Mouse (Mus musculus) embryonic stem cell, embryonic (primary cell): ENCODE measurements at regions not wholly inside any gene's neighbourhood (a gene's known extent, or its start where the extent isn't known, plus 50 kb on each side); places are given as distances from the start of the nearest gene placed in this dataset.

Experiments
- CTCF ChIA-PET, 4 experiments: fragments of 300-600 bp in 2 of 4; fragments of 350-600 bp in 2 of 4; sonication (Branson Sonifier 250); formaldehyde crosslinking; loops; one replicate each; lab custom pipeline; 2022; ENCODE audit warnings: inconsistent platforms in 2 of 4; lab: Charles Lee
- POLR2A ChIA-PET, 4 experiments: fragments of 300-600 bp in 2 of 4; fragments of 350-600 bp in 2 of 4; sonication (Branson Sonifier 250); formaldehyde crosslinking; loops; one replicate each; lab custom pipeline; 2022; ENCODE audit warnings: antibody characterized with exemption in 4 of 4, inconsistent platforms in 1 of 4; lab: Charles Lee

DNA sequence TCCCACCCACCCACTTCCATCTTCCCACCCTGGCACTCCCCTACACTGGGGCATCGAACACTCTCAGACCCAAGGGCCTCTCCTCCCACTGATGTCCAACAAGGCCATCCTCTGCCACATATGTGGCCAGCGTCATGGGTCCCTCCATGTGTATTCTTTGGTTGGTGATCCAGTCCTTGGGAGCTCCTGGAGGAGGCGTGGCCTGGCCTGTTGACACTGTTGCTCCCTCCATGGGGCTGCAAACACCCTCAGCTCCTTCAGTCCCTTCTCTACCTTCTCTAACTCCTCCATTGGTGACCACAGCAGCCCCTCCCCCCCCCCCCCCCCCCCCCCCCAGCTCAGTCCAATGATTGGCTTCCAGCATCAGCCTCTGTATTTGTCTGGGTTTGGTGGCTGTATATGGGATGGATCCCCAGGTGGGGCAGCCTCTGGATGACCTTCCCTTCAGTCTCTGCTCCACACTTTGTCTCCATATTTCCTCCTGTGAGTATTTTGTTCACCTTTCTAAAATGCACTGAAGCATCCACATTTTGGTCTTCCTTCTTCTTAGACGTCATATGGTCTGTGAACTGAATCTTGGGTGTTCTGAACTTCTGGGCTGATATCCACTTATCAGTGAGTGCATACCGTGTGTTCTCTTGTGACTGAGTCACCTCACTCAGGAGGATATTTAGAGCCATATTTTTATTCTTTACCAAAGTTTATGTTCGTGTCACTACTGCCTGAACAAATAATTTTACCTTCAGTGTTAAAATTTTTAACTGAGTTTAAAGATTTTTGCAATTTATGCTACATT lies 82.1 kb upstream of the Tnp1 start:
- CTCF ChIA-PET, result interaction anchor here in 1 of 4 experiments (0.7 kb wide), 1 partner anchor 634 kb away, joined by 3 read pairs; no protein-coding TSS in a partner anchor

DNA sequence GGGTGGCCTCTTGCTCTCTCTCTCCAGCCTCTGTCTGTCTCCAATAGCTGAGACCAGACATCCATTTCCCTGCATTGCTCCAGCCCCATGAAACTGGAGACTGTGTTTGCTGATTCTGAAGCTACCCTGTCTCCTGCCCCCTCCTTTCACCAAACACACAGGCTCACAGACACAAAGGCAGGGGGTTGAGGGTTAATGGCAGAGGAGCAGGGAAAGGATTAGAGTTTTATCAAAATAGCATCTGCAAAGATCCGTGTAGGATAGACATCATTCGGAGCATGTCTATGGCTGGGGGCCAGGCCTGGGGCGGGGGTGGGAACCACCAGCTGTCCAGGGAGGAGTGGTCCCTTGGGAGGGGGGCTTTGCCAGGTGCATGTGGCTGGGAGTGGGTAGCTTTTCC lies 73.9 kb upstream of the Tnp1 start:
- POLR2A ChIA-PET, result no interaction called here

More for the DNA sequence above, 82.1 kb upstream of the Tnp1 start:
- POLR2A ChIA-PET, result no interaction called here

DNA sequence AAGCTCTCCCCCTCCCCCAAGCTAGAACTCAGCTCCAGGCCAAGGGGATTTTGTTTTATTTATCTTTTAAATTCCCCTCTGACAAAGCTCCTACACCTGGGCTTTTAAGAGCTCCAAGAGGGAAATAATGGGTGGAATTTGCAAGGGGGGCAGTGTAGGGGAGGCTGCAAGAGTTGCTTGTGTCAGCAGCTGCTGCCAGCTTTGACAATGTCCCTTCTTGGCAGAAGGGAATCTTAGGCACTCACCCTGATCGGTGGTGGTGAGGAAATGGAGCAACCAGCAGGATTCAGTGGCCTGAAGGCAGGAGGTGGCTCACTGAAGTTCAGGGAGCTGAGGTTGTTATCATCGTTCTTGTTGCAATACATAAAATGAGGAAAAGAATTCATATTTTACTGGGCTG lies 72.8 kb upstream of the Tnp1 start:
- ChIA-PET POLR2A (interaction anchor here in 1 of 4 experiments (0.5 kb wide), 1 partner anchor 9 kb away, joined by 3 read pairs; no protein-coding TSS in a partner anchor), CTCF (interaction anchor here in 1 of 4 experiments (0.6 kb wide), 1 partner anchor 32 kb away, joined by 4 read pairs; no protein-coding TSS in a partner anchor)

More for the DNA sequence above, 73.9 kb upstream of the Tnp1 start:
- CTCF ChIA-PET, result no interaction called here

DNA sequence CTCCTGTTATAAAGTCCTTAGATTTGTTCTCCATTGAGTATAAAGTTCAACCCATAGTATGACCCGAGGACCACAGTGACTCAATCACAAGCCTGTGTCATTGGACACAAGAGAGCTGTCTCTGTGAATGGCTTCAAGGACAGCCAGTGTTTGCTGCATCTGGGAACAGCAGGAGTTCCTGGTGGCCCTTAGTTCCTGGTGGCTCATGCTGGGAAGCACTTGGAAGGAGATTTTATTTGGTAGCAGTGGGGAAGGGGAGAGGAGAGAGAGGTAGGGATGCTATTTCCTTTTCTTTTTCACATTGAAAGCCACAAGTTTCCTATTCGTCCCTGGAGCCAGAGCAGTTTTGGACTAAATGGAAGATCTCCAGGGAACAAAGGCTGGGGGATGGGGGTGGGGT lies 69.2 kb upstream of the Tnp1 start:
- POLR2A ChIA-PET, result no interaction called here
- CTCF ChIA-PET, result no interaction called here

GRCm38 (mm10) chr1:73083396-73083795 lies 67.7 kb upstream of the Tnp1 start:
- ChIA-PET POLR2A (no interaction called here), CTCF (no interaction called here)

GRCm38 (mm10) chr1:73079518-73079917 lies 63.8 kb upstream of the Tnp1 start:
- ChIA-PET POLR2A (interaction anchor here in 1 of 4 experiments (0.7 kb wide), 1 partner anchor 9 kb away, joined by 3 read pairs; no protein-coding TSS in a partner anchor), CTCF (no interaction called here)

GRCm38 (mm10) chr1:73077156-73077555 lies 61.4 kb upstream of the Tnp1 start:
- CTCF ChIA-PET, result interaction anchor here in 1 of 4 experiments (0.5 kb wide), 1 partner anchor 10 kb away, joined by 5 read pairs; no protein-coding TSS in a partner anchor
- POLR2A ChIA-PET, result interaction anchor here in 2 of 4 experiments (0.6 to 0.7 kb wide), 2 partner anchors 47 to 1511 kb away, joined by 3 read pairs; partner anchors contain the start of genes Bcs1l (in 1 of the 2) and Zfp142 (in 1 of the 2)

DNA sequence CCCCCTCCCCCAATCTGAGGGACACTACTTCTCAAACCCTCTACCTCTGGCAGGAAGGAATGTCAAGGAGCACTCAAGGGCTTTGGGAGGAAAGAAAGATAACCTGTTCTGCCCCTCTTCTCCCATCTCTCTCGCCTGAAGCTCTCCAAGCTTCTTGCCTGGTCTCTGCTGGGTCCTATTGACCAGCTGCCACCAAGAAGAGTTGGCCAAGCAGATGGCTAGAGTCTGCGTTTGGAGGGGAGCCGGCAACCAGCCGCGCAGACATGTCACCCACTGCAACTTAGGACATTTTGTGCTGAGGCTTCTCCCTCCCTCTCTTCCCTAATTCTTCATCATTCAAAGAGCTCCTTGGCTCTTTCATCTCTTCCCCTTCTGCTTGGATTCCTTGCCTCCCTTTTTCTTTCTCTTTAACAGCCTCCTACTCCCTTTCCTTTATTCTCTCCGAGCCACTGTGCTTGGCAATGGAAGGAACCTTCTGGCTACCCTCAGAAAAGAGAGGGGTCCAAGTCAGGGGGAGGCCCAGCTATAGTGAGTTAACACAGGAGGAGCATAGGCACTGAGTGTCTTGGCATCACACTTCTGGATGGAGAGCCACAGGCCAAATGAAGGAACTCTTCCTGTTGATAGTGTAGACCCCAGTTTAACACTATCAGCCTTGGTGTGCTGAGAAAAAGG lies 60.1 kb upstream of the Tnp1 start:
- ChIA-PET POLR2A (no interaction called here), CTCF (interaction anchor here in 1 of 4 experiments (0.5 kb wide), 1 partner anchor 10 kb away, joined by 3 read pairs; no protein-coding TSS in a partner anchor)

DNA sequence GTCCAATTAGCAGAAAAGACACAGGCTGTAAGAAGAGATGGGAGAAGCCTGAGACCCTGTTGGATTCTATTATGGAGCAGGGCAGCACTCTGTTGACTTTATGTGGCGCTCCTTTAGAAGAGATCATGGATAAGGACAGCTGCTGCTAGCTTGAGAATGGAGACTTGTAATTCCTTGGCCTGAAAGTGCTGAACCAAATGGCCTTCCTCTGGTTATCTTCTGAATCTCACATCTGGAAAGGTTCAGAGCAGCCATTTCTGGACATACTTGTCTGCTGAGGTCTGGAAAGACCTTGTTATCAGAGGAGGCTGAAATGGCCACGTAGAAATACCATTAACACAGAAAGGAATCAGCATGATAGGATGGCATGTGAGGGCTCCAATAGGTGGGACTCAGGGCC lies 59.5 kb upstream of the Tnp1 start:
- ChIA-PET CTCF (no interaction called here), POLR2A (no interaction called here)

DNA sequence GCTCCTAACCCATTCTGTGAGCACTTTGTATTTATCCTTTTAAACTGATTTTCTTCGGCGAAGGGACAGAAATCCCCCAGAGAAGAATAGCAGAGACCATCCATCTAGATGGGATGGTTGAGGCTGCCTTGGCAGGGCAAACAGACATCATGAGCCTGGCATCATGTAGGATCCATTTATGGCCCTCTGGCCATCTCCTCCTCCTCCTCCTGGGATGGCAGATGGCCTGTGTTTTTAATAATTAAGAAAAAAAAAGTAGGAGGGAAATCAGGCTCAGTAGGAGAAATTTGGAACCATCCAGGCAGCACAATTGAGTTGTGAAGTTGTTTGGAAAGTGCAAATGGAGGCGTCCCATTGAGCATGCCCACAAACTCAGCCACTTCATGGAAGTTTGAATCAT lies 58.8 kb upstream of the Tnp1 start:
- ChIA-PET POLR2A (no interaction called here), CTCF (no interaction called here)

GRCm38 (mm10) chr1:73072237-73072904 lies 56.7 kb upstream of the Tnp1 start:
- ChIA-PET POLR2A (interaction anchor here in 1 of 4 experiments (1.1 kb wide), 1 partner anchor 12 kb away, joined by 3 read pairs; no protein-coding TSS in a partner anchor), CTCF (no interaction called here)

- ChIA-PET CTCF (interaction anchor here in 1 of 4 experiments (1.5 kb wide), 1 partner anchor 192 kb away, joined by 3 read pairs; no protein-coding TSS in a partner anchor), POLR2A (no interaction called here)
Observed at GRCm38 (mm10) chr1:73070126-73070525, 54.4 kb upstream of the Tnp1 start.
